Mouse (Mus musculus): ENCODE data around the gene Galnt17. TPM values are rescaled to one million over a fixed set of nuclear protein-coding genes. Genes with fewer than 3 reads are reported as not detected.

Gene Galnt17
- polyA plus RNA-seq, 1 experiment = 0.44 TPM

- Histone ChIP-seq H3K4me3 (ENCODE audit: low read depth, low read length) (no peak overlapping the region), H3K27me3 (ENCODE audit: control insufficient read depth, insufficient read depth, low read length) (no peaks in the 10 kb centered on the region), H3K4me1 (ENCODE audit: control insufficient read depth, insufficient read depth, insufficient read length, low read length) (no peaks in the 10 kb centered on the region), H3K27ac (ENCODE audit: insufficient read depth, low read depth, low read length) (no peak overlapping the region), H3K36me3 (ENCODE audit: control insufficient read depth, insufficient read depth, low read length) (no peaks in the 10 kb centered on the region)
- TF ChIP-seq CTCF (IDR thresholded peaks at IDR 0.05; ENCODE audit: extremely low read depth, insufficient read length, insufficient replicate concordance, low read depth, low read length) = no peak
- no peak for TF ChIP-seq POLR2A (IDR thresholded peaks at IDR 0.05; ENCODE audit: low read depth, low read length)
- WGBS = 83% methylated on average over 3 of the region's 3 CpGs
Measured at GRCm38 (mm10) chr5:131156323-131156722, 152.0 kb downstream of the Galnt17 start.

- WGBS = 78% methylated on average over 4 of the region's 4 CpGs
- TF ChIP-seq CTCF (IDR thresholded peaks at IDR 0.05; ENCODE audit: extremely low read depth, insufficient read length, insufficient replicate concordance, low read depth, low read length) (no peak), POLR2A (IDR thresholded peaks at IDR 0.05; ENCODE audit: low read depth, low read length) (no peak)
- Histone ChIP-seq H3K27me3 (ENCODE audit: control insufficient read depth, insufficient read depth, low read length) (no peaks in the 10 kb centered on the region), H3K27ac (ENCODE audit: insufficient read depth, low read depth, low read length) (no peak overlapping the region), H3K36me3 (ENCODE audit: control insufficient read depth, insufficient read depth, low read length) (no peaks in the 10 kb centered on the region), H3K4me1 (ENCODE audit: control insufficient read depth, insufficient read depth, insufficient read length, low read length) (no peaks in the 10 kb centered on the region), H3K4me3 (ENCODE audit: low read depth, low read length) (no peak overlapping the region)
Measured at GRCm38 (mm10) chr5:131142606-131143005, 165.7 kb downstream of the Galnt17 start.

GRCm38 (mm10) chr5:131134809-131135208, 173.5 kb downstream of the Galnt17 start:
- no peaks in the 10 kb centered on the region for H3K4me1 ChIP-seq (ENCODE audit: control insufficient read depth, insufficient read depth, insufficient read length, low read length)
- no peaks in the 10 kb centered on the region for H3K27me3 ChIP-seq (ENCODE audit: control insufficient read depth, insufficient read depth, low read length)
- H3K36me3 ChIP-seq (ENCODE audit: control insufficient read depth, insufficient read depth, low read length) = no peaks in the 10 kb centered on the region
- H3K27ac ChIP-seq (ENCODE audit: insufficient read depth, low read depth, low read length) = no peak overlapping the region
- no peak overlapping the region for H3K4me3 ChIP-seq (ENCODE audit: low read depth, low read length)
- no peak for TF ChIP-seq CTCF (IDR thresholded peaks at IDR 0.05; ENCODE audit: extremely low read depth, insufficient read length, insufficient replicate concordance, low read depth, low read length)
- no peak for TF ChIP-seq POLR2A (IDR thresholded peaks at IDR 0.05; ENCODE audit: low read depth, low read length)

GRCm38 (mm10) chr5:131120296-131120840, 187.9 kb downstream of the Galnt17 start:
- Histone ChIP-seq H3K36me3 (ENCODE audit: control insufficient read depth, insufficient read depth, low read length) (no peaks in the 10 kb centered on the region), H3K4me3 (ENCODE audit: low read depth, low read length) (no peak overlapping the region), H3K27ac (ENCODE audit: insufficient read depth, low read depth, low read length) (no peak overlapping the region), H3K27me3 (ENCODE audit: control insufficient read depth, insufficient read depth, low read length) (no peaks in the 10 kb centered on the region), H3K4me1 (ENCODE audit: control insufficient read depth, insufficient read depth, insufficient read length, low read length) (no peaks in the 10 kb centered on the region)
- TF ChIP-seq CTCF (IDR thresholded peaks at IDR 0.05; ENCODE audit: extremely low read depth, insufficient read length, insufficient replicate concordance, low read depth, low read length) (no peak), POLR2A (IDR thresholded peaks at IDR 0.05; ENCODE audit: low read depth, low read length) (no peak)
- WGBS = 74% methylated on average over 8 of the region's 8 CpGs

- Histone ChIP-seq H3K4me1 (ENCODE audit: control insufficient read depth, insufficient read depth, insufficient read length, low read length) (no peaks in the 10 kb centered on the region), H3K36me3 (ENCODE audit: control insufficient read depth, insufficient read depth, low read length) (no peaks in the 10 kb centered on the region), H3K27me3 (ENCODE audit: control insufficient read depth, insufficient read depth, low read length) (no peaks in the 10 kb centered on the region), H3K4me3 (ENCODE audit: low read depth, low read length) (no peak overlapping the region), H3K27ac (ENCODE audit: insufficient read depth, low read depth, low read length) (no peak overlapping the region)
- TF ChIP-seq POLR2A (IDR thresholded peaks at IDR 0.05; ENCODE audit: low read depth, low read length) (no peak), CTCF (IDR thresholded peaks at IDR 0.05; ENCODE audit: extremely low read depth, insufficient read length, insufficient replicate concordance, low read depth, low read length) (no peak)
- 66% methylated on average over 4 of the region's 4 CpGs for WGBS
Measured at GRCm38 (mm10) chr5:131119896-131120295, 188.4 kb downstream of the Galnt17 start.

- no peak for TF ChIP-seq POLR2A (IDR thresholded peaks at IDR 0.05; ENCODE audit: low read depth, low read length)
- TF ChIP-seq CTCF (IDR thresholded peaks at IDR 0.05; ENCODE audit: extremely low read depth, insufficient read length, insufficient replicate concordance, low read depth, low read length) = no peak
- WGBS = 80% methylated on average over 5 of the region's 5 CpGs
Measured at GRCm38 (mm10) chr5:131117391-131118040, 190.8 kb downstream of the Galnt17 start.

GRCm38 (mm10) chr5:131113850-131114470, 194.3 kb downstream of the Galnt17 start:
- WGBS = 70% methylated on average over 5 of the region's 5 CpGs
- no peak overlapping the region for H3K4me3 ChIP-seq (ENCODE audit: low read depth, low read length)

More at GRCm38 (mm10) chr5:131117391-131118040, 190.8 kb downstream of the Galnt17 start:
- no peaks in the 10 kb centered on the region for H3K4me1 ChIP-seq (ENCODE audit: control insufficient read depth, insufficient read depth, insufficient read length, low read length)
- no peak overlapping the region for H3K4me3 ChIP-seq (ENCODE audit: low read depth, low read length)
- H3K36me3 ChIP-seq (ENCODE audit: control insufficient read depth, insufficient read depth, low read length) = no peaks in the 10 kb centered on the region
- H3K27me3 ChIP-seq (ENCODE audit: control insufficient read depth, insufficient read depth, low read length) = no peaks in the 10 kb centered on the region
- no peak overlapping the region for H3K27ac ChIP-seq (ENCODE audit: insufficient read depth, low read depth, low read length)

More at GRCm38 (mm10) chr5:131113850-131114470, 194.3 kb downstream of the Galnt17 start:
- Histone ChIP-seq H3K27me3 (ENCODE audit: control insufficient read depth, insufficient read depth, low read length) (no peaks in the 10 kb centered on the region), H3K36me3 (ENCODE audit: control insufficient read depth, insufficient read depth, low read length) (no peaks in the 10 kb centered on the region), H3K4me1 (ENCODE audit: control insufficient read depth, insufficient read depth, insufficient read length, low read length) (no peaks in the 10 kb centered on the region), H3K27ac (ENCODE audit: insufficient read depth, low read depth, low read length) (no peak overlapping the region)
- TF ChIP-seq POLR2A (IDR thresholded peaks at IDR 0.05; ENCODE audit: low read depth, low read length) (no peak), CTCF (IDR thresholded peaks at IDR 0.05; ENCODE audit: extremely low read depth, insufficient read length, insufficient replicate concordance, low read depth, low read length) (no peak)
